Mouse (Mus musculus) c-Kit-positive CD71-positive TER-119-positive erythroid progenitor cells, embryonic 14.5 days (primary cell): ENCODE measurements around the gene Zmat5.
"Not testable (repeated sequence)": the region's sequence is repeated elsewhere in the genome, so short reads cannot be mapped to it uniquely, and the experiment has no call there.

Experiments used
- DNase-seq: peaks from one replicate; pipeline ENCODE4 v3.0.0-alpha.2; 2013; ENCODE audit warnings: low spot score

Zmat5 gene

DNA sequence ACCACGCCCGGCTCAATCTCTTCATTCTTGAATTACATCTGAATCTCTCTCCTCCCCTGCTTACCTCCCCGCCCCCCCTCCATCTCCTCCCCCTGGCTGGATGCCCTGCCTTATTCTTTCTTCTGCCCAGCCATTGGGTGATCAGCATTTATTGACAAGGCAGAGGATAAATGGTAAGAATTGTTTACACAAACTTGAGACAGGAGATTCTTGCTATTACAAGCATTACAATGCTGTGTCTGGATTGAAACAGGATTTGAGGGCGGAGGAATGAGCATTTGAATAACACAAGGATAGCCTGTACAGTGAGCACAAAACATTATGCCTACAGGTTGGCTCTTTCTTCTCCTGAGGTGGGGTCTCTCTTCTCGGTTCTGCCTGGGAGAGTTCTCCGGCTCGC is 14.1 kb upstream of the Zmat5 start:
- no peak for DNase-seq

DNA sequence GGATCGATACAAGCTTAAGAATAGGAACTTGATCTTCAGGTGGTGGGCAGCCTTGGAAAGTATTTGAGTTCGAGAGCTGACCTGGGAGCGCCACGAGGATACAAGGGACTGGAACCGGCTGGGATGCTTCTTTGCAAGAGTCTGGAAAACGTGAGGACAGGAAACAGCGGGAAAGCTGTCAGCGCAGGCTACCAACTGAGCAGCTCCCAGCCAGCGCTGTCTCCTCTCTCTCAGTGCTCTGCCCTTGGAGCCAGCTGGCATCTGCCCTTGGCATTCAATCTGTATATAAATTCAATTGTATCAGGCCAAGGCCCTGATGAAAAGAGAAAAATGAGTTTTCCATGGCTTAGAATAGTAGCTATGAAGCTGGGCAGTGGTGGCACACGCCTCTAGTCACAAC is 13.3 kb upstream of the Zmat5 start:
- DNase-seq, result no peak

DNA sequence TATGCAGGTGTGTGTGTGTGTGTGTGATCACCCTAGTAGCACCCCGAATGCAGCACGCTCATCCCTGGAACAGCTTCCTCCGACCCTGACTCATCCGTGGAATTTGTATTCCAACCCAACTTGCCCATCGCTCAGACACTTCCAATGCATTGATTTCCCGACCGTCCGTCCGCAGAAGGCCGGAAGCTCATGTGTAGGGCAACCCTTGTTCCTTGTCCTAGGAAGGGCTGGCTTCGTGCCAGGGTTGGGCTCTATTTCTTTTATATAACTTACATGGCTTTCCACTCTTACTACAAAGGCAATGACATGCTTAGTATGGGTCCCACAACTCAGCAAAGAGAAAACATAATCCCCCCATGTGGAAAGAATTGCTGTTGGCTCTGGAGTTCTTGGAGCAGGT is 12.3 kb upstream of the Zmat5 start:
- DNase-seq, result no peak

DNA sequence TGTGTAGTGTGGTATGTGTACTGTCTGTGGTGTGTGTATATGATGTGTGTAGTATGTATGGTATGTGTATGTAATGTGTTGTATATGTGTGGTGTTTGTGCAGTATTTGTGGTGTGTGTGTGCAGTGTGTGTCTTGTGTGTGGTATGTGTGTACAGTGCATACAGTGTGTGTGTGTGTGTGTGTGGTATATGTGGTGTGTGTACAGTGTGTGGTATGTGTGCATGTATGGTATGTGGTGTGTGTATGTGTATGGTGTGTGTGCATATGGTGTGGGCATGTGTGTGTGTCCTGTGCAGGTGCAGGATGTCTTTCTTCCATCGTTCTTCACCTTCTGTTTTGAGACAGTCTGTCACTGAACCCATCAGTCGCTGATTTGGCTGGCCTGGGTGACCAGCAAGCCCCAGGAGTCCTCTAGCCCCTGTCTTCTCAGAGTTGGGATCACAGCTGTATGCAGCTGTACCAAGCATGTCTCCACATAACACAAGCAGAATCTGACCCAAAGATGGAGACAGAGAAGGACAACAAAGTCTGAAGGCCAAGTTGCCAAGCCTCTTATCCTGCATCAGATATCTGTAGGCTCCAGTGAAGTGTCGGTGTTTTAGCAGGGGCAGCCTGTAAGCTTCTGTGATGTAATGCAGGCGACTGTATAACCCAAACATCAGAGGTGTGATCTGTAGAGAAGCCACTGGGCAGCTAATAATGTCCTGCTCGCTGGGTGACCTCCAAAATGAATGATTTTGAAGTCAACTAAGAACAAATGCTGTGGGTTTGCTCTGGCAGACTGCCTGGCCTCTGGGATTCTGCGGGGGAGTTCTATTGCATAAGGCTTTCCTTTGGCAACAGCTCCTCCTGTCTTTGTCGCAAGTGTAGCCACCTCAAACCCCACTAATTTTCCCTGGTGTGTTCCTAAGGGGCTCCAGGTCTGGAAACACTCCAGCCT is 7.2 kb upstream of the Zmat5 start:
- DNase-seq, result no peak

DNA sequence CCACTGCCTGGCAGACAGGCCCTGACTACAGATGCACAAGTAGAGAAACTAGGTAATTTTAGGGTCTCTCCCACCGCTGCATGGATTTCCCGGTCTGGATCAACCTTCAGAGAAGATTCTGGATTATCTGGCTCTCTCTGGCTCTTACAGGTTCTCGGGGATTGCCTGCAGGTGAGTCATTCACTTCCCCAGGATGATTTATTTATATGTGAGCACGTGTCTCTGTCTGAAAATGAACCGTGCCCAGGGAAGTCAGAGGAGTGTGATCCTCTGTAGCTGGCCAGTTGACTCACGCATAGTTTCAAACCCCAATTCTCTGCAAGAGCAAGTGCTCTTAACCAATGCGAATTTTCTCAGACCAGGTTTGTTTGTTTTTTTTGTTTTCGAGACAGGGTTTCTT is 3.8 kb upstream of the Zmat5 start:
- no peak for DNase-seq

DNA sequence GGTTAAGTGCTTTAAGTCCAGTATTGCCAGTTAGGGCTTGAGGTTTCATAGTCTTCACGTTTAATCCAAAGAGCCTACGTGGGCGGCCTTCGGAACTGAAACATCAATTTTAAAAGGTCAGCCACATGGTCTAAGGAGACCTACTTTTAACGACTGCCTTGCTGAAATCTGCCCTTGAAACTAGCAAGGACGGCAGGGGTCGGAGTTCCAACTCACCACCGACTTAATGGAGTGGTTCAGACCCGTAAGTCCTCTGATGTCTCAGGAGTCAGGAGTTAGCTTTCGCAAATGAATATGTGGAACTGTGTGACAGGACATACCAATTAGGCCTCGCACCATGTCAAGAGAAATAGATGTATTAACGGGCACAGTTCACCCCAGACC is 798 bp upstream of the Zmat5 start:
- no peak for DNase-seq

DNA sequence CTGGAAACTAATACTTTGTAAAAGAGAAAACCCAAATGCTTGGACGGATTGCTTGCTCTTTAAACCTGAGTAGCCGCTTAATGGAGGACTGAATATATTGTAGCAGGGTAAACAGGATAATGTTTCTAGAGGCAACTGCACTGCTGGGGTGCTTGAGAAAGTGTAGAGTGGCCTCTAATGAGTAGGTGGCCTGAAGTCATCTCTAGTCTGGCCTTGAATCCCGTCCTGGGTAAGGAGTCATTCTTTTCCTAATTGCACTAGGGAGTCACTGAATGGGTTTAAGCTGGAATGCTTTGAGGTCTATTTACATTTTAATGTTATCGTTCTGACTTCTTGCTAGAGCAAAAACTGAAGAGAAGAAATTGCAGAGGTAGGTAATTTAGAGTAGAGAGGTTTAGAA is 700 bp downstream of the Zmat5 start:
- no peak for DNase-seq

DNA sequence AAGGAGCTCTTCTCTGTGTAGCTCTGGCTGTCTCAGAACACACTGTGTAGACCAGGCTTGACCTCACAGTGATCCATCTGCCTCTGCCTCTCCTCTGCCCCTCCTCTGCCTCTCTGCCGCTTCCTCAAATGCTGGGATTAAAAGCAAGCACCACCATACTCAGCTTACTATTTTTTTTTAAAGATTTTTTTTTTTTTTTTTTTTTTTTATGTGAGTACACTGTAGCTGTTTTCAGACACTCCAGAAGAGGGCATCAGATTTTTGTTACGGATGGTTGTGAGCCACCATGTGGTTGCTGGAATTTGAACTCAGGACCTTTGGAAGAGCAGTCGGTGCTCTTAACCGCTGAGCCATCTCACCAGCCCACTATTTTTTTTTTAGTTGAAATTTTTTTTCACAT is 5.7 kb downstream of the Zmat5 start:
- DNase-seq, result not testable (repeated sequence)

DNA sequence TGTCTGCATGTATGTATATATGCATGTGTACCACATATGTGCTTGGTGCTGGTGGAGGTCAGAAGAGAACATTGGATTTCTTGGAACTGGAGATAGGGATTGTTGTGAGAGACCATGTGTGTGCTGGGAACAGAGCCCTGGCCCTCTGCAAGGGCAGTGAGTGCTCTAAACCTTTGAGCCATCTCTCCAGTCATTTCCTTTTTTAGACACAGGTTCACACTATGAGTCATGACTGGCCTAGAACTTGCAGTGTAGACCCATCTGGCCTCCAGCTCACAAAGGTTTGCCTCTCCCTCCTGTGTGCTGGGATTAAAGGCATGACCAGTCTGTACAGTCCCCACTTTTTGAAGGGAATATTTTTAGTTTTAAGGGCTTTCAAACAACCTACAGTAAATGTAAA is 8.3 kb downstream of the Zmat5 start:
- no peak for DNase-seq

DNA sequence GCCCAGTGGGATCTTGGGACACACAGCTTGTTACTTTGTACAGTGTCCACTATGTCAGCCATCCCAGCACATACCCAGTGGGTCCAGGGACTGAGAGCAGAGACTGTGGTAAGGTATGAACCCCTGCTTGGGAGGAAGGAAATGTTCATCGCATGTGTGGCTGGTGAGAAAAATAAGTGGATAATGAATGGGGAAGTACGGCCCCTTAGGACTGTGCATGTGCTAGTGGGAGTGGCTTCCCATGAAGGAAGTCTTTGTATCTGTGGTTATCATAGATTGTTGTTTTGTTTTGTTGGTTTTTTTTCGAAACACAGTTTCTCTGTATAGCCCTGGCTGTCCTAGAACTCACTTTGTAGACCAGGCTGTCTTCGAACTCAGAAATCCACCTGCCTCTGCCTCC is 10.2 kb downstream of the Zmat5 start:
- no peak for DNase-seq

DNA sequence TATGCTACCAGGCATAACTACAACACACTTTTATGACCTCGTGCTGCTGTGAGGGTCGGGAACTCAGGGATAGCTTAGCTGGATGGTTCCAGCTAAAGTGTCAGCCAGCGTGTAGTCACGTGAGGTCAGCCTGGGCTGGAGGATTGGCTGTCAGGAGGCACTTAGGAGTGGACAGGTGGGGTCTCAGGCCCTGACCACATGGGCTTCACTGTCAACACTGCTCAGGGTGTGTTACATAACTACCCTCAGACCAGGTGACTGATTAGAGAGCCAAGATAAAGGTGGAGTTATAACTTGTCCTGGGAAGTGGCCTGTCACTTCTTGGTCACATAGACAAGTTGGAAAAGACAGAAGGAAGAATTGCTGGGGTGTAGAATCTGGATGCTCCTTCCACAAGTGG is 11.1 kb downstream of the Zmat5 start:
- no peak for DNase-seq

DNA sequence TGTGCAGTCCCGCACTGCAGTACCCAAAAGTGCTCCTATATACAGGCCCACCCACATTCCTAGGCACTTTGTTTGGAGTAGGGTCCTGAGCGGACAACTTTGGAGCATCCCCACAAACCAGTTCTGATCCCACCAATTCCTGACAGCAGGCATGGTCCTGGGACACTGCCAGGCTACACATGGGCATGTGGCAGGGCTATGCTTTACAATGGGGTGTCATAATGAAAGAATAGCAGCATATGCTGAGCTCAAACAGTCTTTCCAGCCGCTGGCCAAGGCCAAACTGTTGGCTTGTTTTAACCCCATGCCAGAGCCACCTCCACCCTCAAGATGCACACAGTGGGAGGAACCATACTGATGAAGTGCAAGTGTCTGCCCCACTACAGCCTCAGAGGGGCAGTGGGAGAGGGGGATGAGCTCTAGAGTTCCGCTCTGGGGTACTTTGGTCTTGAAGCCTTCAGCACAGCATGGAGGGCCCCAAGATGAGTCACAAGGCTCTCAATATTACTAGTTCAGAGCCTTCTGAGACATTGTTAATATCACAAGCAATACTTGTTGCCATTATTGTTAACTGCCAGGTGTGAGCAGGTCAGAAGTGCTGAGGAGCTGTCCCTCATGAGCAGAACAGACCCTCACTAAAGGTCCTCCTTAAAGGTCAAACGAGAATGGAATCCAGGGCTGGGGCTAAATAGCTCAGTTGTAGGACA is 12.2 kb downstream of the Zmat5 start:
- no peak for DNase-seq

DNA sequence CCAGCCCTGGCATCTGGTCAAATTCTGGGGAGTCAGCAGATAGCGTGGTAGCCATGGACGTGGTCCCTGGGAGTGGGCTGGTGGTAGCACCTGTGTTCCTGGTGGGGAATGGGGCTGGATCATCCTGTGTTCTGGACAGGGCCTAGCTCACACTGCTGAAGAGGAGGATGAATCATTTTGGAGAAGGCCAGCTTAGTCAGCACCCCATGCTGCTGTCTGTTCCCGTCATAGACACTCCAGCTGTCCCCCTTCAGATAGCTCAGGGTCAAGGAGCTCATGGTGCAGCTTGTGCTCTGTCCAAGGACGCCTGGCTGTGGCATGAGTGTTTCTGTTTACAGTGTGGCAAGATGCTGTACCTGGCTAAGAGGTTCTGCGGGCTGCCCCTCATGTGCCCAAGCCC is 14.1 kb downstream of the Zmat5 start:
- no peak for DNase-seq

DNA sequence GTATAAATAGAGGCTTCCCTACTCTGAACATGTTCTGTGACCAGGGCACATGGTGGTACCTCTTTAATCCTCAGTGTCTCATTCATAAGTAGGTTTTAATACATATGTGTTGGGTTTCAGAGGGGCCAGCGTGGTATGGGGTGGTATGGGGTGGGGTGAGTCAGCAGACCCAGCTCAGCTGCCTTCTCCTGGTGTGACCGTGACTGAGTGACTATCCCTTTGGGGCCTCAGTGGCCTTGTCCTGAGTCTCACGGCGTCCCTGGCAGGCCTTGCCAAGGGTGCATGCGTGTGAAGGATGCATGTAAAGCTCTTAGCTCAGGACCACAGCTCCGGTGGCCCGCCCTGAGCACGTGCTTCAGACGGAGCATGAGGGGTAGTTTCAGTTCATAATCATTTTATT is 15.5 kb downstream of the Zmat5 start:
- DNase-seq, result no peak

DNA sequence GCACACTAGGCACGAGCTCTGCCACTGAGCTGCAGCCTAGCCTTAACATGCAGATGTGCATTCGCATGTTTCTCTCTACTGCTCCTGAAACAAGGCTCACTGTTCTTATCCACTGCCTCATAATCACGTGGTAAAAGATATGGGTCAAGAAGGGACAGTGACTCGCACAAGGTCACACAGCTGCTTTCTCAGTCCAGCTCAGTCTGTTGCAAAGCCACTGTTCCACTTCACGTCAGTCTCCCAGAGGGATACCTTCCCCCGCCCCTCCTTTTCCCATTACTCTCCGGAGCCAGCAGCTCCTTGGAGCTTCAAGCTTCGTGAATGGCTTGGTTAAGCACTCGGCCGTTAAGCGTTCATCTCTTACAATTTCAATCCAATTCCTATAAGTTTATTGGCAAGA is 15.9 kb downstream of the Zmat5 start:
- DNase-seq, result no peak

DNA sequence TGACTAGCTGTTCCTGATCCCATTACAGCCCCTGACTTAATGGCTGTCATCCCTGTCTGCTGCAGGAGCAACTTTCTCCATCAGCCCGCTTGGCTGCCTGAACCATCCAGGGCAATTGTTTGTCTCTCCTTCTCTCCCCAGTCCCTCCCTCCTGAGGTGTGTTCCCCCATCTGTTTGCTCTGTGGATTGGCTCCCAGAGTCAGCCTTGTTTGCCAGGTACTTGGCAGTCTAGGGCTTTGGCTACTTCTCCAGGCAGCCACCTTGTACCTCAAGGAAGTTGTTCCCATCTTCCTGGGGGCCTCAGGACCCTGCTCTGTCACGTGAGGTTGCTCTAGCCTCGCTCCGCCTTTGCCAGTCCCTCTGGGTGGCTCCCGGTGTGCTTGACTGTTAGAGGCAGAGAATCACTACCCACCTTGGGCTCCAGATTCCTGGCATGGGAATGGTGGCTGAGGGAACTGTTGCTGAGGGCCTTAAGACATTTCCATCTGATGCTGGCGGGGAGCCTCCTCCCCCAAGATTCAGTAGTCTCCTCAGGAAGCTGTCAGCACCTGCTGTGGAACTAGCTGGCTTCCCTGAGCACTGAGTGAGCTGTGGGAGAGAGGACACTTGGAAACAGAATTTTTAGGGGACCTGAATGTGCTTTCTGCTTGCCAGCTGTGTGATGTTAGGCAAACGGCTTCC is 16.6 kb downstream of the Zmat5 start:
- DNase-seq, result no peak

DNA sequence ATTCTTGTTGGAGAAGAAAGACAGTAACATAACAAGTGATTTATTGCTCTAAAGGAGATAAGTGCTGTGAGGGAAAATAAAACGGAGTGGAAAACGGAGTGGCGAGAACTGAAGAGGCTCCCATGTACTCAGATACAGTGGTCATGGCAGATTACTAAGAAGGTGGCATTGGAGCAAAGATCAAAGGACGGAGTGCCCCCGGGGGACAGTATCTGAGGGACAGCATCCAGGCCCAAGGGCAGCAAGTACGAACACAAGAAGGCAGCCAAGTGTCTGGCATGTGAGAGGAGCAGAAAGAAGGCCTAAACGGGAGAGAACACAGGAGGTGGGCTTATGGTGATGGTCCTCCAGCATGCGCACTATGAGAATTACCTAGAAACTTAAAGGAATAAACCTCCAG is 17.2 kb downstream of the Zmat5 start:
- DNase-seq, result no peak

DNA sequence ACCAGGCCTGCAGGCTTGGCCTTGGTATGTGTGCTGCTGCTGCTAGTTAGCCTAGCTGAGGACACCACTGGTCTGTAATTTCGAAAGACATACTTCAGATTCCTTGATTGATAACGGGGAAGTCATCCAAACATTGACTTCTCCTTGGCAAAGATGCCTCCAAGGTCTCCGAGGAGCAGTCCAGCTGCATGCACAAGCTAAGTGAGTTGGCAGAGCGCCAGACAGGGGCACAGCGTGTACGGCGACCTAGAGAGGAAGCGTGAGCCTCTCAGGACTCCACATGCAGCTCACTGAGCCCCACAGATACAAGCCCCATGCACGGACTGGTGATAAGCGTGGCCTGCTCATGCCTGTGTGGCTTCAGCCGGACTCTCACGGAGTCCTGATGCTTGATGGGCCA is 25.1 kb downstream of the Zmat5 start:
- no peak for DNase-seq

DNA sequence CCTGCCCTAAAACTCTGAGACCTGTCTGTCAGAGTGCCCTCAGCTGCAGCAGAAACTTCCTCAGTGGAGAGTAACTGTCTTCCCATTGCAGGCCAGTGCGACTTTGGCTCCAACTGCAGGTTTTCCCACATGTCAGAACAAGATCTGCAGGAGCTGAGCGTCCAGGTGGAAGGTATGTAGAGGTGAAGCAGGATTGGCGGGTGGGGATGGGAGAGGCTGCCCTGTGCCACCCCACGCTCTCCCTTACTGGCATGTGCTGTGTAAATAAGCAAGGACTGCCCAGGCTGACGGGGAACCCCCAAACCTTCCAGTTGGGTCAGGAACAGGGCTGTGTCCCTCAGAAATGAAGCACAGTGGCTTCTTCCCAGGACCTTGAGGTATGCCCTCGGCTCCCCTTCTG is 25.6 kb downstream of the Zmat5 start:
- no peak for DNase-seq

DNA sequence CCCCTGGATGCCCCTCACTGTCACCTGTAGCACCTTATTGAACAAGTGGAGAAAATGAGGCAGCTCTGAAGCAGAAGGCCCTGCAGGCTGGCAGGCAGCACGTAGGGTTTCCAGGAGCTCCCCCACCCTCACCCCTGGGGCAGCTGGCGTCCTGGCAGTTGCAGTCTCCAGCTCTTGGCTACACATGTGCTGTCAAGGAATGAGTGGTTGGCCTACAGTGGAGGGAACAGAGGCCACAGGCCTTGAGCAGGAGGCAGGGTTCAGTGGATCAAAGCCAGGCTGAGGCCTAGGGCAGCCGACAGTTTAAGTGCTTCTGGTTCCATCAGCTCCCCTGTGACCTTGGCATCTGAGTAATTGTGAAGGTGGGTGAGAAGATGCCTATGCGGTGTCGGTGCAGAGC is 26.4 kb downstream of the Zmat5 start:
- no peak for DNase-seq

DNA sequence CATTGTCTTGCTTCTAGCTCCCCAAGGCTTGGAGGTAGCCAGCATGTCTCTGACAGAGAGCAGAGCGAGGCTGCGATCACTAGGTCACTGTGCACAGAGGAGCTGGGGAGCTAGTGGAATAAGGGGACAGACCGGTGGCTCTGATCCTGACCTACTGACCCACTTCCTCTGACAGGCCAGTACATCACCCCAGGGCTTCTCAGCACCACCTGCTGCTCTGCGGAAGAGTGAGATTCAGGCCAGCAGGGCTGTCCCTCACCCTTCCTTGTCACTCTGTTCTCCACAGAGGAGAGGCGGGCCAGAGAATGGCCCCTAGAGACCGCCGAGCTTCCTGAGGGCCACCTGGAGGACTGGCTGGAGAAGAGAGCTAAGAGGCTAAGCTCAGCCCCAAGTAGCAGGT is 27.3 kb downstream of the Zmat5 start:
- no peak for DNase-seq

DNA sequence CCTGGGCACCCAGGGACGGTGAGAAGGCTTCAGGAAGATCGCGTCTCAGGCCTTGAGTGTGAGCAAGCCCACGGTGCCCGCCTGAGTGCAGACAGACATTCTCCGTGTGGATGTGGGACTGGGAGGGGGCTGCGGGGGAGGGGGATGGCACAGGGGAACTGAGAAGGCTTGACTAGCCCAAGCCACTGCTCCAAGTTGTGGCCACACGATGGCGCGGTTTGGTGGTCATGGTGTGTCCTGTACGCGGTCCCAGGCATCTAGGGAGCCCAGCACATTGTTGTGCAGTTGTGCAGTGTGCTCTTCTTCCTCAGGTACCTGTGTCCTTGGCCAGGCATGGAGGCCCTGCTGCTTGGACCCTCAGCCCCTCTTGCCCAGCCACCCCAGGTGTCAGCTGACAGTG is 29.7 kb downstream of the Zmat5 start:
- no peak for DNase-seq

DNA sequence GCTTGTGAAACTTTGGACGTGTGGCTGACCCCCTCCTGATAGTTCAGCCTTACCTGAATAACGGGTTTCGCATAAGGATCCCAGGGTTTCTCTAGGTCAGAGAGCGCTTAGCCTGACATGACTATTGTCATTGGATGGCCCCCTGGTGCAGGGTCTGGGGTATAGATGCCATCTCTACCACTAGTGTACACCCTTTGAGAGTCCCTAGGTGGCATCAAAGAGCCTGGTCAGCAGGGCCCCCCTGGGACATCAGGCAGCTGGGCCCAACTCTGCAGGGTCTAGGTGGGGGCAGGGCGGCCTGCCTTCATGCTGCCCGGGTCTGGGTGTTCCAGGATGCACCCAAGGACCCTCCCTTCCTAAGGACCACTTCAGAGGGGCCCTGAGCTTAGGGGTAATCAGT is 31.9 kb downstream of the Zmat5 start:
- no peak for DNase-seq
